Mouse (Mus musculus): ENCODE data around the gene Capn3.

DNA sequence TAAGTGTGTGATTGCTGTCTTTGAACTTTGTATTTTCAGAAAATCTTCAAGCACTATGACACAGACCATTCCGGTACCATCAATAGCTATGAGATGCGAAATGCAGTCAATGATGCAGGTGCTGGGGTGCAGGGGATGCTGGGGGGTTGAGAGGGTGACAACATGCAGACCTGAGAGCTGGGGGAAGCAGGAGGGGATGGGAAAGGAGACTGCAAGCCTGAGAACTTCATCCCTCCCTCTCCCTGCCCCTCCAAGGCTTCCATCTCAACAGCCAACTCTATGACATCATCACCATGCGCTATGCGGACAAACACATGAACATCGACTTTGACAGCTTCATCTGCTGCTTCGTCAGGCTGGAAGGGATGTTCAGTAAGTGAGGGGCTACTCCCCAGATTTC, 47.3 kb downstream of the Capn3 start:
- TF ChIP-seq CTCF (IDR thresholded peaks at IDR 0.05; ENCODE audit: low read depth, low read length), result no peak
- no peak for TF ChIP-seq POLR2A (IDR thresholded peaks at IDR 0.05; ENCODE audit: borderline replicate concordance, low read depth, low read length)

All from bone marrow macrophage, adult 2 months (primary cell).